Mouse (Mus musculus) bone marrow macrophage, adult 2 months (primary cell): ENCODE results near the gene Gsn.

Experiments used
- CTCF ChIP-seq: IDR thresholded peaks from 2 replicates; pipeline ENCODE4 v1.5.1; 2012; ENCODE audit warnings: low read depth, mild to moderate bottlenecking, low read length, moderate library complexity
- POLR2A ChIP-seq: IDR thresholded peaks from 2 replicates; pipeline ENCODE4 v1.6.1; 2012; ENCODE audit warnings: mild to moderate bottlenecking, low read depth, low read length, borderline replicate concordance

- TF ChIP-seq CTCF (no peak), POLR2A (no peak)
Measured at GRCm38 (mm10) chr2:35208054-35208453, 48.1 kb upstream of the Gsn start.
